Mouse (Mus musculus): ENCODE measurements at regions not wholly inside any gene's neighbourhood (a gene's known extent, or its start where the extent isn't known, plus 50 kb on each side); places are given as distances from the start of the nearest gene placed in this dataset.

DNA sequence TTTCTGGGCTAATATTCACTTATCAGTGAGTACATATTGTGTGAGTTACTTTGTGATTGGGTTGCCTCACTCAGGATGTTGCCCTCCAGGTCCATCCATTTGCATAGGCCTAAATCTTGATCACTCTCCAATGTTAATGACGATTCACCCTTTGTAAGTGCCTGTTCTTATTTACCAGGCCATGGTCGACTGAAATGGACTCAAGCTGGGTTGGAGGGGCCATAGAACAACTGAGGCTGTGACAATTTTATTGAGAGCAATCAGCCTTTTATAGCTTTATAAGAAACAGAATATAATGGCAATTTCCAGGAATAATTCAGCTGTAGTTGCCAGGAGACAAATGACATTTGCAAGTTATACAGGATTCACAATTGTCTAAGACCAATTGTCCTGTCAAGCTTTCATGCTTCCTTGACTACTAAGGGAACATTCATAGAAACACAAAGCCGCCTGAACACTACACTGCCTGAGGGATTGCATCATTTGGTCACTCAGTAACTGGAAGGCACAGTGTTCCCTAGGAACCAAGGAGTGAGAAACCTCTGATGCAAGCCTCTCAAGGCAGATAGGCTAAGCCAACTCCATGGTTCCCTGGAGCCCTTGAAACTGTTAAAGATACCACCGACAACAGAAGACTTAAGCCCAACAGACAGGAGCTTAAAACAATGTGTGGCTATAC lies 348.5 kb upstream of the Prmt6 start:
- no peak for ATAC-seq (ENCODE audit: low FRiP score, low read depth)
- 14% methylated on average over 4 of the region's 4 CpGs for WGBS
- no peak overlapping the region for H3K4me2 ChIP-seq

DNA sequence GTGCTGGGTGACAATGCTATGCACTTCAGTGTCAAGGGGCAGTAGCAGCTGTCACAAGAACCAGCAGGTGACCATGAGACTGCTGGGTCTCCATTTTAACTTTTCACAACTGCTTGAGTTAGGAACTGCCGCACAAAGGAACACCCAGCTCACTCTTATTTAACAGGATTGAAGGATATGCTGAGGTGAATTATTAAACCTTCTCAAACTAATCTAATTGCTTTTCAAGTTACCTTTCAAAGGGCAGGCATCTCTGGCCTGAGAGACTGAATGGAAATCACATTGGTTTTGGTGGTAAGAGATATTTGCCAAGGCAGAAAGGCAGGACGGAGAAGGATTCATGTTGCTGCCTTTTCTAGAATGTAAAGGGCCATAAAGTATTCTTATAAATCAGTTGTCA lies 332.0 kb upstream of the Prmt6 start:
- 39% methylated on average over 2 of the region's 2 CpGs for WGBS
- no peaks in the 10 kb centered on the region for H3K36me3 ChIP-seq
- H3K27ac ChIP-seq (replicated peaks), result no peak overlapping the region
- H3K27me3 ChIP-seq, result no peaks in the 10 kb centered on the region
- H3K4me1 ChIP-seq (replicated peaks), result no peaks in the 10 kb centered on the region
- H3K4me3 ChIP-seq, result no peak overlapping the region
- no peaks in the 10 kb centered on the region for H3K9me3 ChIP-seq
- no peak for ATAC-seq (ENCODE audit: low FRiP score, low read depth)
- H3K4me2 ChIP-seq, result no peak overlapping the region
- no peak overlapping the region for H3K9ac ChIP-seq

More for the DNA sequence above, 348.5 kb upstream of the Prmt6 start:
- Histone ChIP-seq H3K27ac (replicated peaks) (no peak overlapping the region), H3K4me3 (no peak overlapping the region), H3K9me3 (no peaks in the 10 kb centered on the region), H3K27me3 (no peaks in the 10 kb centered on the region), H3K9ac (no peak overlapping the region), H3K36me3 (no peaks in the 10 kb centered on the region), H3K4me1 (replicated peaks) (no peaks in the 10 kb centered on the region)

DNA sequence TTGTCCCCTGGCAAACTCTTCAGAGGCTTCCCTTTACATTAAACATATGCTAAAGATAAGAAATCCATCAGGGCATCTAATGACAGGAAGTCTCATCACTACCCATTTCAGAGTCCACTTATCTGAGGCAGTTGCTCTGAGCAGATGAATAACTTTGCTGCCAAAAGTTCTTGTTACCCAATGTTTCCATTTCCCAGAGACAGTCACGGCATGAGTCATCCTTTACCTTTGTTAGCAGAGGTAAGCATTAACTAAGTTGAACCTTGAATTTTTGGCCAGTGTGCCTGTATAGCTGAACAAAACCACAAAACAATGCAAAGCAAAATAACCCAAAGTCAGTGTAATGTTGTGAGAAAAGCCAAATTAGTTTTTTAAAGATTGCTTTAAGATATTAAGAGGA lies 328.5 kb upstream of the Prmt6 start:
- H3K4me3 ChIP-seq, result no peak overlapping the region

DNA sequence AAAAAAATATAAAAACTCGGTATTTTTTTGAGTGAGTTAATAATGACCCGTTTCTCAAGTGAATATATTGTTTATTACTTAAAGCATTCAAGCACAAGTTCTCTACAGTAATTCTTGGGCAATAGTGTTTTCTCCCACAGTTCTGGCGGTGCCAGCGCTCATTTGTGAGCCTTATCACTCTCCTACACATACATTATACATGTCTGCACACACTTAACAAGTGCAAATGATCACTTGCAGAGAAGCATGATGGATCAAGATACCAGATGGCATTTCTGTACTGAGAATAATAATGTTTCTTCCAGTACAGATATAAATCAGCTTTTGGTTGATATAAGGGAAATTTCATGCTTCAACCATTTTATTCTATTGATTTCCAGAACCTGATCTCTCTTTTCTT lies 316.4 kb upstream of the Prmt6 start:
- ATAC-seq (ENCODE audit: low FRiP score, low read depth), result no peak
- H3K9me3 ChIP-seq, result no peaks in the 10 kb centered on the region
- no peak overlapping the region for H3K9ac ChIP-seq
- no peak overlapping the region for H3K4me2 ChIP-seq
- H3K4me3 ChIP-seq, result no peak overlapping the region
- 81% methylated on average over 4 of the region's 4 CpGs for WGBS
- no peak overlapping the region for H3K27ac ChIP-seq (replicated peaks)
- H3K36me3 ChIP-seq, result no peaks in the 10 kb centered on the region
- H3K27me3 ChIP-seq, result no peaks in the 10 kb centered on the region
- H3K4me1 ChIP-seq (replicated peaks), result no peaks in the 10 kb centered on the region

More for the DNA sequence above, 328.5 kb upstream of the Prmt6 start:
- Histone ChIP-seq H3K27me3 (no peaks in the 10 kb centered on the region), H3K4me1 (replicated peaks) (no peaks in the 10 kb centered on the region), H3K9me3 (no peaks in the 10 kb centered on the region), H3K27ac (replicated peaks) (no peak overlapping the region), H3K9ac (no peak overlapping the region), H3K4me2 (no peak overlapping the region), H3K36me3 (no peaks in the 10 kb centered on the region)
- ATAC-seq (ENCODE audit: low FRiP score, low read depth), result no peak
- 61% methylated on average over 1 of the region's 1 CpGs for WGBS

DNA sequence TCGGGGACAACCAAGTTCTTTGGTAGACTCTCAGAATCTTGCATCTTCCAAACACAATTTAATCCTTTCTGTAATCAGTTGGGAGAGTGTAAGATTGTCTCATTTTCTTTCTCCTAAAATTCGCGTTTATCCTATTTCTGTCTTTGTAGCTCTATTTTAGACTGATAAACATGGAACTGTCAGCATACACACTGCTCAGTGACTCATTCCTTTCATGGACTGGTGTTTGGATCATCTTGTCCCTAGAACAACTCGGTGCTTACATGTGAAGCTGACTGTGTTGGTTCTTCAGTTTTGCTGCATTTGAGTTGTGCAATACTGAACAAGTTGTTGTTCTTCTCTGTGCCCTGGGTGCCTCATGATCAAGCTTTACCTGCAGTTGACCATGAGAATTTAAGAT lies 296.5 kb upstream of the Prmt6 start:
- H3K4me2 ChIP-seq, result no peak overlapping the region
- no peaks in the 10 kb centered on the region for H3K36me3 ChIP-seq
- H3K9ac ChIP-seq, result no peak overlapping the region
- no peaks in the 10 kb centered on the region for H3K9me3 ChIP-seq
- no peak overlapping the region for H3K4me3 ChIP-seq
- H3K27me3 ChIP-seq, result no peaks in the 10 kb centered on the region
- ATAC-seq (ENCODE audit: low FRiP score, low read depth), result no peak
- H3K27ac ChIP-seq (replicated peaks), result no peak overlapping the region
- WGBS, result 90% methylated on average over 4 of the region's 4 CpGs
- no peaks in the 10 kb centered on the region for H3K4me1 ChIP-seq (replicated peaks)

DNA sequence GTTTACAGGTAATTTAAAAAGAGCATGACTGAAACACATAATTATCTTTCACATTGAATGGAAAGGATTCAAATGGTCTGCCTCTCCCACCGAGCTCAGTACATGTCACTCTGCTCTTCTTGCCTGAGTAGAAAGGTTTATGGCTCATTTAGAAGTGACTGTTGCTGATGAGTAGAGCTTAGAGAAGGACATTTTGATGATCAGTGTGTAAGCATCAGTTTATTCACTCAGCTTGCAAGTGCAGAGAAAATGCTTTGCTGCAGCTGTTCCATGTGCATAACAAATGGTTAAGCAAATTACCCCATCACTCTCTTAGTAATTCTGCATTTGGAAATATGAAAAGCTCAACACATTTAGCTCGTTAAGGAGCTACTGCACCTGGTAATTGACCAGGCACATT lies 287.5 kb upstream of the Prmt6 start:
- H3K4me2 ChIP-seq, result no peak overlapping the region
- no peaks in the 10 kb centered on the region for H3K27me3 ChIP-seq
- H3K4me3 ChIP-seq, result no peak overlapping the region
- H3K9ac ChIP-seq, result no peak overlapping the region
- ATAC-seq (ENCODE audit: low FRiP score, low read depth), result no peak
- H3K27ac ChIP-seq (replicated peaks), result no peak overlapping the region
- H3K36me3 ChIP-seq, result no peaks in the 10 kb centered on the region
- no peaks in the 10 kb centered on the region for H3K9me3 ChIP-seq
- 44% methylated on average over 2 of the region's 2 CpGs for WGBS
- no peaks in the 10 kb centered on the region for H3K4me1 ChIP-seq (replicated peaks)

Data from hindbrain, embryonic 15.5 days (tissue).